Mouse (Mus musculus): ENCODE measurements at regions not wholly inside any gene's neighbourhood (a gene's known extent, or its start where the extent isn't known, plus 50 kb on each side); places are given as distances from the start of the nearest gene placed in this dataset.

GRCm38 (mm10) chr3:9340344-9340743, 269.5 kb downstream of the Zfp704 start:
- Histone ChIP-seq H3K27ac (ENCODE audit: low read length) (no peak overlapping the region), H3K9me3 (replicated peaks; ENCODE audit: control insufficient read depth, low read length) (no peaks in the 10 kb centered on the region)
- ATAC-seq (replicated peaks; ENCODE audit: extremely low read depth, insufficient read depth, low FRiP score) = no peak

DNA sequence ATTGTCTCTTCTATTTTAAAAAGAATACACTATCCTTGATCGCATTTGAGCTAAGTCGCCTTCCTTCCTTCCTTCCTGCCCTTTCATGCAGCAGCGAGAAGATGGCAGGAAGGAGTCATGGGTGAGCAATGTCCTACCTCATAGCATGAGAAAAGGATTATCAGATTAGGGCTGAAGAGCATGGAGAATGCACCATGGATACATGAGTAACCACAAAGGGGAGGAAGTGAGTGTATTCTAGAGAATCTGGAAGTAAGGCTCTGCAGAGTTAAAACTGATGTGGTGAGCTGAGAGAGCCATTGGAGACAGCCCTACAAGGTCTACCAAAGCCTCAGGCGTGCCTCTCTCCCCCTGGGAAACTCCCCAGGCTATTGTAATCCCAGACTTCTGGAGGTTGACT, 270.2 kb downstream of the Zfp704 start:
- H3K4me2 ChIP-seq (ENCODE audit: low read depth, low read length) = no peak overlapping the region
- H3K9me3 ChIP-seq (replicated peaks; ENCODE audit: control insufficient read depth, low read length) = no peaks in the 10 kb centered on the region
- no peaks in the 10 kb centered on the region for H3K27me3 ChIP-seq (ENCODE audit: control insufficient read depth, insufficient read depth, low read length)
- WGBS = 76% methylated on average over 4 of the region's 4 CpGs
- no peak overlapping the region for H3K9ac ChIP-seq (ENCODE audit: low read length)
- H3K4me1 ChIP-seq (ENCODE audit: control insufficient read depth, insufficient read depth, low read length) = peaks cover 8% of the 10 kb centered on the region
- no peak overlapping the region for H3K4me3 ChIP-seq (ENCODE audit: low read length)
- no peak for ATAC-seq (replicated peaks; ENCODE audit: extremely low read depth, insufficient read depth, low FRiP score)
- no peak overlapping the region for H3K27ac ChIP-seq (ENCODE audit: low read length)
- H3K36me3 ChIP-seq (ENCODE audit: control insufficient read depth, insufficient read depth) = no peaks in the 10 kb centered on the region

More at GRCm38 (mm10) chr3:9340344-9340743, 269.5 kb downstream of the Zfp704 start:
- H3K4me1 ChIP-seq (ENCODE audit: control insufficient read depth, insufficient read depth, low read length) = peaks cover 8% of the 10 kb centered on the region
- peak overlapping the region; percentile 49 for H3K4me3 ChIP-seq (ENCODE audit: low read length)
- no peaks in the 10 kb centered on the region for H3K36me3 ChIP-seq (ENCODE audit: control insufficient read depth, insufficient read depth)
- H3K4me2 ChIP-seq (ENCODE audit: low read depth, low read length) = peak overlapping the region; percentile 75
- no peaks in the 10 kb centered on the region for H3K27me3 ChIP-seq (ENCODE audit: control insufficient read depth, insufficient read depth, low read length)
- H3K9ac ChIP-seq (ENCODE audit: low read length) = peak overlapping the region; percentile 64
- WGBS = 22% methylated on average over 4 of the region's 4 CpGs

DNA sequence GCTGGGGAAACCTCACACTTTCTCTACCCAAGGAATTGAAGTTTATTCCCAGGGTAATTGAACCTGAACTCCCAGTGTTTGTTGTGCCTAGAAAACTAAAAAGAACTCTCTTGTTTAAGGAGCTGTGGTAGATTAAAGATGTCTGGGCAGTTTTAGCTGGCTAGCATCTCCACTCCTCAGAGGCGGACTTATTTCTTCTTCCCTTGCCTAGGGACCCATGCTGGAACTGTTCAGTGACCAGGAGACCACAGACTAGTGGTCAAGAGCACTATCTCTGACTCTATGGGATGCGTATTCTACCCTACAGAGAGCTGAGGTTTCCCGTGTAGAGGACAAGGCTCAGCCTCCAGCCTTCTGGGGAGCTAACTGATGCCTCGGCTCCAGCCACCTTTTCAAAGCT, 274.3 kb downstream of the Zfp704 start:
- ATAC-seq (replicated peaks; ENCODE audit: extremely low read depth, insufficient read depth, low FRiP score) = no peak
- Histone ChIP-seq H3K27me3 (ENCODE audit: control insufficient read depth, insufficient read depth, low read length) (no peaks in the 10 kb centered on the region), H3K9me3 (replicated peaks; ENCODE audit: control insufficient read depth, low read length) (no peaks in the 10 kb centered on the region), H3K36me3 (ENCODE audit: control insufficient read depth, insufficient read depth) (no peaks in the 10 kb centered on the region), H3K9ac (ENCODE audit: low read length) (no peak overlapping the region), H3K4me1 (ENCODE audit: control insufficient read depth, insufficient read depth, low read length) (peaks cover 5% of the 10 kb centered on the region), H3K27ac (ENCODE audit: low read length) (no peak overlapping the region), H3K4me2 (ENCODE audit: low read depth, low read length) (no peak overlapping the region), H3K4me3 (ENCODE audit: low read length) (no peak overlapping the region)
- WGBS = 69% methylated on average over 4 of the region's 4 CpGs

All from heart, embryonic 16.5 days (tissue).